Mouse (Mus musculus): ENCODE measurements around the gene Slc4a1ap.
"Not testable (repeated sequence)": the region's sequence is repeated elsewhere in the genome, so short reads cannot be mapped to it uniquely, and the experiment has no call there.

The Slc4a1ap gene

DNA sequence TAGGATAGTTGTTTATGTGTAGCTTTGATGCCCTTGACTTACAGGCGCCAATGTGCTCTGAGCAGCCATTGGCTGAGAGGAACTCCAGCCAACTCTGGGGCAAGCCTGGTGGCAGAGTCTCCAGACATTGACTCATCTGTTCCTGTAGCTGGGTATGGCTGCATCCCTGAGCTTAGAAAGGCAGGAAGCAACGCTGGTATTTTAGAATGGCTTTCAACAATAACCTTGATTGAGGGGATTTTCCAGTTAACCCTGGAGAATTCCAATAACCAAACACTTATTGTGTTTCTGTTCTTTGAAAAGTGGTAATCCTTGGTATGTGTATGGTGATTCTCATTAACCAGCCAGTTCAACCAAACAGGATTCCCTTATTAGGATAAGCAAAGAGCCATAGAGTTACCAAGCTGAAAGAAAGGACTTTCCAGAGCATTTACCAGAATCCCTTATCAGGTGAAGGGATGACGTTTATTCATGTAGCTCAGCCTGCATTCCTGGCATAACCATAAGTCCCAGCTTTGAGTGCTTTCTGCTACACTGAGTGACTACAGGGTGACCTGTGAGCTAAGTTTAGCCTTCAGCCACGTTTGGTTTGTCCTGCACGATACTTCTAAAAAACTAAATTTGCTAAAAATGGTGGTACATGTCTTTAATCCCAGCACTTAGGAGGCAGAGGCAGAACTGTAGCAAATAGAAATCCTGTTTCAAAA lies 41.3 kb downstream of the Slc4a1ap start:
- no peak for DNase-seq (ENCODE audit: low spot score)

- no peak for DNase-seq (ENCODE audit: low spot score)
Measured at GRCm38 (mm10) chr5:31571023-31571608, 44.3 kb downstream of the Slc4a1ap start.

- DNase-seq (ENCODE audit: low spot score) = no peak
Measured at GRCm38 (mm10) chr5:31573722-31574121, 46.9 kb downstream of the Slc4a1ap start.

DNA sequence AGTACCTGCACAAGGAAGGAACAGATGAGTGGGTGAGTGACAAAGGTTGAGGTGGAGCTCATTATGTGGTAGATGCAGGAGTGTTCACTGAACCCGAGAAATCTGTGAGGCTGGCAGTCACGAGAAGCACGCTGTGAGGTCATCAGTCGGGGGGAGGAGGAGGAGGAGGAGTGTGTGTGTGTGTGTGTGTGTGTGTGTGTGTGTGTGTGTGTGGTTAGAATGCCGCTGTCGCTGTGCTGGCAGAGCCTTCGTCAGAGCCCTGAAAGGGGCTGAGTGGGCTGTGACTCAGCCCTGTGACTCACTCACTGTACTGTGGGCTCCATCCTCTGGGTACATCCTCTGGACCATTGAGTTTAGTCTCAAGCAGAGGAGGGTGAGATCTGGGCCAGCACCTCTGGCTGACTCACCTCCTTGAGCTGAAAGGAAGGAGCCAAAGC lies 49.8 kb downstream of the Slc4a1ap start:
- DNase-seq (ENCODE audit: low spot score) = peak; percentile 61

DNA sequence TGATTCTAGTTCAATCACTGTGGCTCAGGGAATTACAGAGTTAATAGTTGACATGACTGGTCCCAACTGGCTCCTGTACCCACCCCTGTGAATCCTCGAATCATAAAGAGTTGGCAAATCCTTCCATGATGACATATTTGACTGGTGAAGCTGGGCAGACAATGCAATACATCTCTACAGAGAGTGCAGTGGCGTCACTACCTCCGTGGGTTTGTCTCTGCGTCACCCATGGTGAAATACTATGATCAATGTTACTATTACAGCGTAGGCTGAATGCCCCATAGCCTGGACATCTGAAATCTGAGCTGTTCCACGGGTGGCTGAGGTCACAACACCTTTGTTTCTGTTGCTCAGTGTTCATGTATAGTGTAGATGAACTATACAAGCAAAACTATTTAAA lies 54.5 kb downstream of the Slc4a1ap start:
- DNase-seq (ENCODE audit: low spot score) = no peak

GRCm38 (mm10) chr5:31581932-31582331 lies 55.1 kb downstream of the Slc4a1ap start:
- no peak for DNase-seq (ENCODE audit: low spot score)

- DNase-seq (ENCODE audit: low spot score) = no peak
Measured at GRCm38 (mm10) chr5:31583261-31583660, 56.5 kb downstream of the Slc4a1ap start.

GRCm38 (mm10) chr5:31585526-31585925 lies 58.7 kb downstream of the Slc4a1ap start:
- DNase-seq (ENCODE audit: low spot score) = no peak

GRCm38 (mm10) chr5:31588016-31588415 lies 61.2 kb downstream of the Slc4a1ap start:
- DNase-seq (ENCODE audit: low spot score) = no peak

GRCm38 (mm10) chr5:31588672-31589071 lies 61.9 kb downstream of the Slc4a1ap start:
- not testable (repeated sequence) for DNase-seq (ENCODE audit: low spot score)

- no peak for DNase-seq (ENCODE audit: low spot score)
Measured at GRCm38 (mm10) chr5:31589711-31590319, 63.0 kb downstream of the Slc4a1ap start.

DNA sequence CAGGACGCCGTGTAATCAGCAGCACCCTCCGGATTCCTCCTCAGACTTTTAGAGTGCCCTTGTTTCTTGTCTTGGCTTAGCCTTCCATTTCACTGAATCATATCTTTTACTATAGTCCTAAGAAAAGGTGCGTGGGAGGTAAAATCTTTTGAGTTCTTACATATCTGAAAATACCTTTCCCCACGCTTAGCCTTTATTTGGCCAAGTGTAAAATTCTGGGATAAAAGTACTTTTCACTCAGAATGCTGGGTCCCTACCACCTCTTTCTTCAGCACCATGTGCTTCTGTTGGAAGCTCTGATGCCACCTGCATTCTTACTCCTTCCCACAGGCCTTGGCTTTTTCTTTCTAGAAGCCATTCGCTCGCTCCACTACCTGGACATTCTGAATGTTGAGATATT lies 64.3 kb downstream of the Slc4a1ap start:
- no peak for DNase-seq (ENCODE audit: low spot score)

DNA sequence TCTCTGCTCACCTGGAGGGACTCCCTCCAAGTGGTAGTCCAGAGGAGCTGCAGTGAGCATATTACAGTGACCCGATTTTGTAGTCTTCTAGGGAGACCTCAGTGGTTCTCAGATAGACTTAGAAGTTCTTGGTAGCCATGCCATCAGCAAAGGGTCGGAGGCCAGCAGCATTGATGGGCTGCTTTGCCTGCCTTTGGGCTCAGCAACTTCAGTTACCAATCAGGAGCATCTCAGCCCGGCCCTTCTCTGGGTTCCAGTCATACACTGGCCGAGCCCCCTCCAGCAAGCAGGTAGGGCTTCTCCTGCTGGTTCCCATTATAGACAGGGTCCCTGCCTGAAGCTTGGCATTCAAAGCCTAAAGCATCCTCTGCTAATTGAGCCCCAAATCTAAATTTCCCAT lies 69.1 kb downstream of the Slc4a1ap start:
- DNase-seq (ENCODE audit: low spot score) = no peak

GRCm38 (mm10) chr5:31596481-31597429 lies 70.0 kb downstream of the Slc4a1ap start, which contains the start of gene Mrpl33:
Mrpl33 (plus strand) TSS chr5:31596935.
- peak; percentile 51 for DNase-seq (ENCODE audit: low spot score)

DNA sequence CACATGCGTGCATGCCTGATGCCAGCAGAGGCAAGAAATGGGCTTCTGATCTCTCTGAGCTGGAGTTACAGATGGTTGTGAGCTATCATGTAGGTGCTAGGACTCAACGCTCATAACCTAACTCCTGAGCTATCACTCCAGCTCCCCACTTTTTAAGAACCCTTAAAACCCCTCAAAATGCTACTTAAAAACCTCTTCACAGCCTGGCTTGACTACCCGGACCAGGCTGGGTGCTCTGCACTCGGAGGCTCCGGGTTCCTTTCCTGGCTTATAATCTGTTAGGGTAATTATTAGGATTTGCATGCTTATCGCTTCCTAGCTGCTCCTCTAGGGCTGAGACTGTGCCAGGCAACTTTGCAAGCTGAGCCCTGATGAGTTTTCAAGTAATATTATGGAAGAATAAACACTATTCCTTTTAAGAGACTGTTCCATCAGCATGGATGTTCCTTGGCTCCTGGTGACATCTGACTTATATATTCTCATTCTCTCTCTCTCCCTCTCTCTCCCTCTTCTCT lies 70.7 kb downstream of the Slc4a1ap start:
- DNase-seq (ENCODE audit: low spot score) = no peak

DNA sequence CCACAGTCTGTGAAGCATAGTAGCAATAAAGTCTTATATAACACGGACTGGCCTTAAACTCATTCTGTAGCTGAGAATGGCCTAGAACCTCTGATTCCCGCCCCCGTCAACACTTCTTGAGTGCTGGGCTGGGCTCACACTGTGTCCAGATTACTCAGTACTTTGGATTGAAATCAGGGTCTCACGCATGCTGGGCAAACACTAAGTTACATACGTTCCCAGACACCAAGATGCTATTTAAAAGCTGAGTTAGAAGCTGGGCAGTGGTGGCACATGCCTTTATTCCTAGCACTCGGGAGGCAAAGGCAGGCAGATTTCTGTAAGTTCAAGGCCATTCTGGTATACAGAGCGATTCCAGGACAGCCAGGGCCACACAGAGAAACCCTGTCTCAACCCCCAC lies 71.3 kb downstream of the Slc4a1ap start:
- DNase-seq (ENCODE audit: low spot score) = no peak

DNA sequence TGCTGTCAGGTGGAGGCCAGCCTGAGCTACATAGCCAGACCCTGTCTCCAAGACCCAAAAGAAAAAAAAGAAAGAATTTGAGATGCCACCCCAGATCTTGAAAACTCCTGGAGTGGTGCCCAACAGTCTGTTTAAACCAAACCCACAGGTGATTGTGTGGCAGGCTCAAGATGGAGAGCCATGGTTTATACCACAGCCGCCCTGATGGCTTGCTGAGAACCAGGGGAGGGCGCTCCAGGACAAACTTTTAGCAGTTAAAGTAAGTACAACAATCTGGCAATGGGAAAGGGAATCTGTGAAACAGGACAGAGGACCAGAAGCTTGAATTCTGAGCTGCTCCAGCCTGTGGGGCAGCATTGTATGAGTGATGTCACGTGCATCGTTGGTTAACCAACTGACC lies 71.8 kb downstream of the Slc4a1ap start:
- peak; percentile 25 for DNase-seq (ENCODE audit: low spot score)

- DNase-seq (ENCODE audit: low spot score) = no peak
Measured at GRCm38 (mm10) chr5:31599161-31599560, 72.4 kb downstream of the Slc4a1ap start.

GRCm38 (mm10) chr5:31601162-31601722 lies 74.4 kb downstream of the Slc4a1ap start:
- no peak for DNase-seq (ENCODE audit: low spot score)

DNA sequence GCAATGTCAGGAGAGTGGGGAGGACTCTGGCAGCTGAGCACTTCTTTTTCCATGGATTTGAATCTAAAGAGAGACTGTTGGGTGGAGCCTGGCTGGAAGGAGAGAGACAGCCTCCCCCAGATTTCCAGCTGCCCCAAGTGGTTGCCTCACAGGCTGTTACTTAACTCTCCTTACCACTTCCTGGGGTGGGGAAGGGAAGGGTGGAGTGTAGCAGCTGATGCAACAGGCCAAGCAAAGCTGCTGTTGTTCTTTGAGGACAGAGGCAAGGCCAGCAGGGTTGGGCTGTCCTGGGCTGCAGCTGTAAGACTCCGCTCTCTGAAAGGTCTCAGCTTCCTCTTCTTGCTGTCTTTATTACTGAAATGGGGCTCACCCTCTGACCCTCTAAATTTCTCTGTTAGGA lies 75.6 kb downstream of the Slc4a1ap start:
- peak; percentile 76 for DNase-seq (ENCODE audit: low spot score)

DNA sequence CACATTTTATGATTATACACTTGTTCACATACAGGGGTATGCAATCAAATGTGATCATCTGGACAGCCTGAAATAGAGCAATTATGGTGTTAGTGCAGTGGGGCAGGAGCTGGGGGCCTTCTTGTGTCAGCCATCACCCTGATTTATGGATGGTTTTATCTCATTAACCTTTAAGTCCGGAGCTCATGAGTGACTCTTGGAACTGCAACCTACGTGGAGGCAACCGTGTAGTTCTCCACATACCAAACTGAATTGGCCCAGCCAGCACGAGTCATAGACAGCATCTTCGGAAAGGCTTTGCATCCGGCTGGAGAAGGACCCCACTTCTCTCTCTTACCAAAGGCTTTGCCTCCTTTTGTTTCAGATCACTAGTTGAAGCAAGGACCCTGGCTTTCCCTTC lies 77.0 kb downstream of the Slc4a1ap start:
- DNase-seq (ENCODE audit: low spot score) = no peak

DNA sequence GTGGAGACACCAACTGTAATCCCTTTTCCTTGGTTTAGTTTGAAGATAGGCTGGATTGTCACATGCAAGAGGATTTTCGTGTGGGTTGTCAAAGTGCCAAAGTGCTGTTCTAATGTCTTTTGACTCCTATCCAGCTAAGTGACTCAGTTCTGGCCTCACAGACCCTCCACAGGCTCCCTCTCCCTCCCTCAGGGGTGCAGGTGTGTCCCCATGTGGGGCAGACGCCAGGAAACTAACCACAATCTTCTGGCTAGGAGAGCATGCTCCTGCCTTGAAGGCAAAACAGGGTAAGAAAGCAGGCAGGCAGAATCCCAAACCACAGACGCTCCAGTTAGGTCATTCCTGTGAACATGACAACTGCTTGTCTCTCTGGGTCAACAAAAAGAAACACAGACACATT lies 79.4 kb downstream of the Slc4a1ap start:
- peak; percentile 66 for DNase-seq (ENCODE audit: low spot score)
